Mouse (Mus musculus): ENCODE measurements around the gene Ccdc136. TPM values are rescaled to one million over a fixed set of nuclear protein-coding genes. Genes with fewer than 3 reads are reported as not detected.

The Ccdc136 gene
- total and polyA plus RNA-seq, 3 experiments: 1.7 to 2.4 (median 2.1) TPM

DNA sequence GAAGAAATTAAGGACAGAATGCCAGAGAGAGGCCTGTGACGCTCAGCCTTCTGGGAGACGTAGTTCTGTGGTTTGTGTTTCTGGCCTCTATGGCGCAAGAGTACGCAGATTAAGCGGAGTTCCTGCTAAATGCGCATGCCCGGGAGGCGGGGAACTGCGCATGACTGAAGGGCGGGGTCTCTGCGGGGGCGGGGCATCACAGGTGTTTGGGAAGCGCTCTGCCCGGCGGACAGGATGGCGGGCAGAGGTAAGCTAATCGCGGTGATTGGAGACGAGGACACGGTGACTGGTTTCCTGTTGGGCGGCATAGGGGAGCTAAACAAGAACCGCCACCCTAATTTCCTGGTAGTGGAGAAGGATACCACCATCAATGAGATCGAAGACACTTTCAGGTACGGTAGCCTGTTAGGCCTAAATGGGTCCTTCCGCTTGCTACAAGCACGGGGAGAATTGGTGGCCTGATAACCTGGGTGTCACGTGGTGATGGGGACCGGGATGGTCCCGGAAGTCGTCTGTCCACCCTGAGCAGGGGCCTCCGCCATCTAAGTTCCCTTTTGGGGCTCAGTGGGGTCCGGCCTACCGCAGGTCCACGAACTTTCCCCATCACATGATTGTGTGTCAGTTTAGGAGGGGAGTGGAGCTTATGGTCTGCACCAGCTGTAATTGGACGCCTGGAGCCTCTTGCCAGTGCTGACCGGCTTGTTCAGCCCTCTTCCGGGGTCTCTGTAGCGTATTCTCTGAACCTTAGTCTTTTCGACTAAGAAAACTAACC, 71.7 kb downstream of the Ccdc136 start, which contains the start of gene Atp6v1f:
Atp6v1f (plus strand) TSS at position 136 of the 772 bp plus-strand sequence.
- Histone ChIP-seq H3K27me3 (ENCODE audit: control insufficient read depth, insufficient read depth, low read length) (no peaks in the 10 kb centered on the region), H3K4me1 (ENCODE audit: control insufficient read depth, insufficient read depth, low read length) (no peaks in the 10 kb centered on the region; the same call in 1 of the 2 replicates), H3K4me3 (peak within 1 kb of the TSS; percentile 94), H3K9ac (ENCODE audit: low read depth, low read length) (peak within 1 kb of the TSS; percentile 69), H3K36me3 (ENCODE audit: control insufficient read depth, insufficient read depth, low read length) (no peaks in the 10 kb centered on the region), H3K27ac (peak within 1 kb of the TSS; percentile 68), H3K79me2 (replicated peaks; ENCODE audit: control insufficient read depth, insufficient read depth, low read length) (no peaks in the 10 kb centered on the region)
- under 1% methylated on average over 39 of the region's 39 CpGs for WGBS
- intact Hi-C loops (cut with DNase I): loop anchor here (2.0 kb wide), 1 partner anchor 23 kb away; no protein-coding TSS in a partner anchor
- TF ChIP-seq CTCF (IDR thresholded peaks at IDR 0.05): no peak
- 0 out of 2 replicates have a peak, but pooled peaks have one; percentile 50 for TF ChIP-seq POLR2A (IDR thresholded peaks at IDR 0.05; ENCODE audit: insufficient read depth, low read depth, low read length)
- DNase-seq: peak; percentile 89 to 91

DNA sequence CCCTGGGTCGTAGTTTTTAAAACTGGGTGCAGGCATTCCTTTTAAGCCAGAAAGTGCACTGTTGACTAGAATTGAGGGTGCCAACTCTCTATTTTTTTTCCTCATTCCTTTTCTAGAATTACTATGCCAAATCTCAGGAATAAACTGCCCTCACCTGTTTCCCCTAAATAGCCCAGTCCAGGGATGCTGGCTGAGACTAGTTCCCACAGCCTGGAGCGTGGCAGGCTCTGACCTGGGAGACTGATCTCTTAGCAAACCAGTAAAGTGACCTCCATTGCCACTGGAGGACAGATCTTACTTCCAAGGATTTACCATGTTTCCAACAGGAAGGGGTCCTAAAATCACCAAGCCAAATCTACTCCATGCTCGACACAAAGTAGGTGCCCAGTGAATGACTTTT, 72.7 kb downstream of the Ccdc136 start:
- H3K9ac ChIP-seq (ENCODE audit: low read depth, low read length): no peak overlapping the region
- TF ChIP-seq POLR2A (IDR thresholded peaks at IDR 0.05; ENCODE audit: insufficient read depth, low read depth, low read length) (no peak), CTCF (IDR thresholded peaks at IDR 0.05) (no peak), EP300 (IDR thresholded peaks at IDR 0.05; ENCODE audit: insufficient read depth, low read depth, low read length) (no peak)
- no peak overlapping the region for H3K4me3 ChIP-seq
- no peak overlapping the region for H3K27ac ChIP-seq
- no peaks in the 10 kb centered on the region; the same call in 1 of the 2 replicates for H3K4me1 ChIP-seq (ENCODE audit: control insufficient read depth, insufficient read depth, low read length)
- H3K36me3 ChIP-seq (ENCODE audit: control insufficient read depth, insufficient read depth, low read length): no peaks in the 10 kb centered on the region
- WGBS: 87% methylated on average over 3 of the region's 3 CpGs
- intact Hi-C loops (cut with DNase I): no loop called here
- no peaks in the 10 kb centered on the region for H3K27me3 ChIP-seq (ENCODE audit: control insufficient read depth, insufficient read depth, low read length)
- DNase-seq: no peak
- H3K79me2 ChIP-seq (replicated peaks; ENCODE audit: control insufficient read depth, insufficient read depth, low read length): no peaks in the 10 kb centered on the region

DNA sequence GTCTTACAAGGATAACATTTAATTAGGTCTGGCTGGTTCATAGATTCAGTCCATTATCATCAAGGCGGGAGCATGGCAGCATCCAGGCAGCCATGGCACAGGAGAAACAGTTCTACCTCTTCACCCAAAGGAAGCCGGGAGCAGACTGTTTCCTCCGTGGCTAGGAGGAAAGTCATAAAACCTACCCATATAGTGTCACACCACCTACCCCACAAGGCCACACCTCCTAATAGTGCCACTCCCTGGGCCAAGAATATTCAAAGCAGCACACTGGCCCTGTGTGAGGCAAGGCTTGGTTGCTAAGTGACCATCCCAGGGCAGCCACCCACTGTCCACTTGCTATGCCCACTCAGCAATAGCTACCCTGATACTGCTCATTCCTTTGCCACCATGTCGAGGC, 75.0 kb downstream of the Ccdc136 start, which contains the start of gene Atp6v1fnb:
Atp6v1fnb (plus strand) TSS at position 301 of the 400 bp plus-strand sequence.
- Histone ChIP-seq H3K4me1 (ENCODE audit: control insufficient read depth, insufficient read depth, low read length) (no peaks in the 10 kb centered on the region; the same call in 1 of the 2 replicates), H3K36me3 (ENCODE audit: control insufficient read depth, insufficient read depth, low read length) (no peaks in the 10 kb centered on the region), H3K9ac (ENCODE audit: low read depth, low read length) (no peak within 1 kb of the TSS), H3K27me3 (ENCODE audit: control insufficient read depth, insufficient read depth, low read length) (no peaks in the 10 kb centered on the region), H3K79me2 (replicated peaks; ENCODE audit: control insufficient read depth, insufficient read depth, low read length) (no peaks in the 10 kb centered on the region), H3K4me3 (no peak within 1 kb of the TSS), H3K27ac (no peak within 1 kb of the TSS)
- intact Hi-C loops (cut with DNase I): loop anchor here (5.0 kb wide), 2 partner anchors 124 to 136 kb away; partner anchors contain the start of genes Calu and Tnpo3
- 94% methylated on average over 4 of the region's 4 CpGs for WGBS
- TF ChIP-seq EP300 (IDR thresholded peaks at IDR 0.05; ENCODE audit: insufficient read depth, low read depth, low read length): no peak
- TF ChIP-seq CTCF (IDR thresholded peaks at IDR 0.05): no peak
- no peak for TF ChIP-seq POLR2A (IDR thresholded peaks at IDR 0.05; ENCODE audit: insufficient read depth, low read depth, low read length)
- DNase-seq: no peak

DNA sequence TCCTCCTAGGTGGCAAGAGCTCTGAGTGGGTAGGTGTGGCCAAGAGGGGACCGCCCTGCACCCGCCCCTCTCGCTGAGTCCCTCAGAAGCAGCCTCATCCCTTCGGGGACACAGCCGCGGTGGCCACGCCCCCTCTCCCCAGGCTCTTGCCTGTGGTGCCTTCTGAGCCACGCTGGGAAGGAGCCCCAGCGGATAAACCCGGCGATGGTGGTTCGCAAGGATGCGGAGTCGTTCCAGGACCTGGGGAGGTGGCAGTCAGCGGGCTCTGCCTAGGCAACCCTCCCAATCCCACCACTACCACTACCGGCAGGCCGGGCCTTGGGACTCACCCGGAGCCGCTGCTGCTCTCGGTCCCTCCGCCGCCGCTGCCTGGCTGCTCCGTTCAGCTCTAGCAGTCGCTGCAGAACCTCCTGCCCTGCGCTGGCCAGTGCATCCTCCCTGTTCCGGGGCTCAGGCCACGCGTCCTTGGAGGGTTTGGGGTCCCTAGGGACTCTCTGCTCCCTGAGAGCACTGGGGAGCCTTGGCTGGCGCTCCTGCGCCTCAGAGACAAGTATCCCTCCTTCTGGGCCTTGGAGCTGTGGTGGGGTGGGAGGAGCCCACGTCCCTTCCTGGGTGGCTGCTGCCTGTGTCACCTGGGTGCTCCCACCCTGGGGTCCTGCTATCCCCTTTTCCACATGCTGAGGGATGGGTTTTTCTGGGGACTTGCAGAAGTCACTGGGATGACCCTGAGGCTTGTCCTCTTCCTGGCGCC, 78.0 kb downstream of the Ccdc136 start:
- H3K9ac ChIP-seq (ENCODE audit: low read depth, low read length): 0 out of 2 replicates have a peak overlapping the region, but pooled peaks have one; percentile 6
- peak overlapping the region; percentile 44 for H3K4me3 ChIP-seq
- no peaks in the 10 kb centered on the region for H3K27me3 ChIP-seq (ENCODE audit: control insufficient read depth, insufficient read depth, low read length)
- no peaks in the 10 kb centered on the region for H3K36me3 ChIP-seq (ENCODE audit: control insufficient read depth, insufficient read depth, low read length)
- H3K4me1 ChIP-seq (ENCODE audit: control insufficient read depth, insufficient read depth, low read length): no peaks in the 10 kb centered on the region
- TF ChIP-seq EP300 (IDR thresholded peaks at IDR 0.05; ENCODE audit: insufficient read depth, low read depth, low read length) (no peak), CTCF (IDR thresholded peaks at IDR 0.05) (no peak), POLR2A (IDR thresholded peaks at IDR 0.05; ENCODE audit: insufficient read depth, low read depth, low read length) (no peak)
- peak; percentile 79 to 81 for DNase-seq
- no peak overlapping the region for H3K27ac ChIP-seq
- 8% methylated on average over 33 of the region's 33 CpGs for WGBS
- H3K79me2 ChIP-seq (replicated peaks; ENCODE audit: control insufficient read depth, insufficient read depth, low read length): no peaks in the 10 kb centered on the region
- intact Hi-C loops (cut with DNase I): loop anchor here (5.0 kb wide), 2 partner anchors 127 to 133 kb away; partner anchors contain the start of genes Calu and Tnpo3

DNA sequence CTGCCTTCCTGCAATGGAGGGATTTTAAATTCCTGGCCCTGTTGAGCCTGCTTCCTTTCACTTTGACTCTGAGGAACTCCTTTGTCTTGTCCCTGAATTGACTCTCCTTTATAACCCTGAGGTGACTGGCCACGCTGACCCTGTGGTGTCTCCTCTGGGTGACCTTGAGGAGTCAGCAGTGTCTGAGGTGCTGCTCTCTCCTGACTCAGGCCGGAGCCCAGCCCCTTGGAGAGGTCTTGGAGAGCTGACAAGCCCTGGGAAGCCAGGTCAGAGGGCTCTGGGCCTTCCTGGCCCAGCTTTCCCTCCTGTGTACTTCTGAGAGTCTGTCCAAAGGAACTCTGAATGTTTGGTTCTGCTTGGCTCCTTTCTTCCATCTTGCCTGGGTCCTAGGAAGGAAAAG, 78.6 kb downstream of the Ccdc136 start:
- H3K27me3 ChIP-seq (ENCODE audit: control insufficient read depth, insufficient read depth, low read length): no peaks in the 10 kb centered on the region
- no peaks in the 10 kb centered on the region for H3K79me2 ChIP-seq (replicated peaks; ENCODE audit: control insufficient read depth, insufficient read depth, low read length)
- H3K4me1 ChIP-seq (ENCODE audit: control insufficient read depth, insufficient read depth, low read length): no peaks in the 10 kb centered on the region
- H3K4me3 ChIP-seq: no peak overlapping the region
- intact Hi-C loops (cut with DNase I): loop anchor here (5.0 kb wide), 2 partner anchors 127 to 133 kb away; partner anchors contain the start of genes Calu and Tnpo3
- no peak overlapping the region for H3K9ac ChIP-seq (ENCODE audit: low read depth, low read length)
- no peaks in the 10 kb centered on the region for H3K36me3 ChIP-seq (ENCODE audit: control insufficient read depth, insufficient read depth, low read length)
- no peak overlapping the region for H3K27ac ChIP-seq
- 65% methylated on average over 2 of the region's 2 CpGs for WGBS
- no peak for DNase-seq
- no peak for TF ChIP-seq CTCF (IDR thresholded peaks at IDR 0.05)
- no peak for TF ChIP-seq EP300 (IDR thresholded peaks at IDR 0.05; ENCODE audit: insufficient read depth, low read depth, low read length)
- no peak for TF ChIP-seq POLR2A (IDR thresholded peaks at IDR 0.05; ENCODE audit: insufficient read depth, low read depth, low read length)

Small RNAs within 50 kb of the gene (microRNA-seq; reads per million reads assigned to microRNA genes)
- gene Gm26220 (0 to 1.5 reads per million in 2 experiments), gene Gm44354 (0 reads per million in 2 experiments)

Other genes with a start within 250 kb of the Ccdc136 start
- gene Rbm28, start 231.3 kb upstream of the Ccdc136 start, total RNA-seq (2021): 10 to 100 TPM; 18.4 to 18.8 TPM
- 4.6 and 13.2 TPM in 2 replicates for gene Rbm28, start 231.3 kb upstream of the Ccdc136 start, polyA plus RNA-seq (2012; rRNA removed)
- gene Prrt4, start 216.7 kb upstream of the Ccdc136 start, total RNA-seq (2021): 1 to 10 TPM; 2.2 TPM
- gene Prrt4, start 216.7 kb upstream of the Ccdc136 start, polyA plus RNA-seq (2012; rRNA removed): 2.0 and 2.2 TPM in 2 replicates
- gene Impdh1, start 179.9 kb upstream of the Ccdc136 start, total RNA-seq (2021): 10 to 100 TPM; 17.8 to 18.9 TPM
- gene Impdh1, start 179.9 kb upstream of the Ccdc136 start, polyA plus RNA-seq (2012; rRNA removed): 34.2 and 36.3 TPM in 2 replicates
- gene Hilpda, start 123.8 kb upstream of the Ccdc136 start, total RNA-seq (2021): 1 to 10 TPM; 5.3 TPM
- gene Hilpda, start 123.8 kb upstream of the Ccdc136 start, polyA plus RNA-seq (2012; rRNA removed): 12.1 and 15.8 TPM in 2 replicates
- gene Fam71f2, start 116.7 kb upstream of the Ccdc136 start, total RNA-seq (2021): not detected
- gene Fam71f2, start 116.7 kb upstream of the Ccdc136 start, polyA plus RNA-seq (2012; rRNA removed): 0.70 and 1.4 TPM in 2 replicates
- not detected for gene Fam71f1, start 77.2 kb upstream of the Ccdc136 start, total RNA-seq (2021)
- 0.12 TPM in 1 of 2 replicates, not detected in the other for gene Fam71f1, start 77.2 kb upstream of the Ccdc136 start, polyA plus RNA-seq (2012; rRNA removed)
- gene Calu, start 48.2 kb upstream of the Ccdc136 start, total RNA-seq (2021): 100 to 1,000 TPM; 227 to 232 TPM
- gene Calu, start 48.2 kb upstream of the Ccdc136 start, polyA plus RNA-seq (2012; rRNA removed): 102 and 178 TPM in 2 replicates
- gene Opn1sw, start 7.8 kb upstream of the Ccdc136 start, total RNA-seq (2021): not detected
- 0.67 TPM in 1 of 2 replicates, not detected in the other for gene Opn1sw, start 7.8 kb upstream of the Ccdc136 start, polyA plus RNA-seq (2012; rRNA removed)
- gene Flnc, start 36.9 kb downstream of the Ccdc136 start, total RNA-seq (2021): 100 to 1,000 TPM; 192 to 222 TPM
- 56.0 and 69.0 TPM in 2 replicates for gene Flnc, start 36.9 kb downstream of the Ccdc136 start, polyA plus RNA-seq (2012; rRNA removed)
- gene Atp6v1f, start 71.4 kb downstream of the Ccdc136 start, total RNA-seq (2021): 100 to 1,000 TPM; 109 to 125 TPM
- gene Atp6v1f, start 71.4 kb downstream of the Ccdc136 start, polyA plus RNA-seq (2012; rRNA removed): 186 and 208 TPM in 2 replicates
- gene Atp6v1fnb, start 75.1 kb downstream of the Ccdc136 start, total RNA-seq (2021): not detected
- not detected in 2 replicates for gene Atp6v1fnb, start 75.1 kb downstream of the Ccdc136 start, polyA plus RNA-seq (2012; rRNA removed)
- gene Kcp, start 111.6 kb downstream of the Ccdc136 start, total RNA-seq (2021): 1 to 10 TPM; 2.3 to 3.0 TPM
- gene Kcp, start 111.6 kb downstream of the Ccdc136 start, polyA plus RNA-seq (2012; rRNA removed): 8.5 and 9.8 TPM in 2 replicates
- gene Irf5, start 130.3 kb downstream of the Ccdc136 start, total RNA-seq (2021): 1 to 10 TPM; 2.7 to 3.6 TPM
- gene Irf5, start 130.3 kb downstream of the Ccdc136 start, polyA plus RNA-seq (2012; rRNA removed): 4.9 and 7.5 TPM in 2 replicates
- gene Tnpo3, start 213.6 kb downstream of the Ccdc136 start, total RNA-seq (2021): 10 to 100 TPM; 43.0 to 44.1 TPM
- gene Tnpo3, start 213.6 kb downstream of the Ccdc136 start, polyA plus RNA-seq (2012; rRNA removed): 32.7 and 52.2 TPM in 2 replicates